Mouse (Mus musculus) heart, postnatal 0 days (tissue): ENCODE data around the gene Synpo2l.

Source experiments
- CTCF ChIP-seq: IDR thresholded peaks from 2 replicates; pipeline ENCODE4 v1.5.1; 2016; ENCODE audit warnings: antibody characterized with exemption, control low read depth, low read depth
- EP300 ChIP-seq: IDR thresholded peaks from 2 replicates; pipeline ENCODE4 v1.6.1; 2016; ENCODE audit warnings: antibody characterized with exemption, low read depth

- no peak for TF ChIP-seq EP300
- TF ChIP-seq CTCF = no peak
These were observed 685 bp downstream of the Synpo2l start for GRCm38 (mm10) chr14:20667469-20667868.
